Mouse (Mus musculus): ENCODE measurements at regions not wholly inside any gene's neighbourhood (a gene's known extent, or its start where the extent isn't known, plus 50 kb on each side); places are given as distances from the start of the nearest gene placed in this dataset.
A peak's percentile ranks its signal among the peaks of the same experiment; 100 is the strongest.

GRCm38 (mm10) chr13:51975330-51975729 is 128.9 kb downstream of the Gadd45g start:
- Histone ChIP-seq H3K4me2 (ENCODE audit: low read depth, low read length) (peak overlapping the region; percentile 18), H3K27ac (ENCODE audit: low read length) (peak overlapping the region; percentile 95), H3K36me3 (ENCODE audit: control insufficient read depth, insufficient read depth, low read length) (no peaks in the 10 kb centered on the region), H3K9ac (ENCODE audit: low read length) (peak overlapping the region; percentile 58), H3K27me3 (ENCODE audit: control insufficient read depth, insufficient read depth, low read depth, low read length) (no peaks in the 10 kb centered on the region), H3K9me3 (ENCODE audit: control insufficient read depth, low read length) (0 out of 2 replicates have a peak, but pooled peaks cover 2% of the 10 kb centered on the region), H3K4me3 (ENCODE audit: low read length) (no peak overlapping the region), H3K4me1 (replicated peaks; ENCODE audit: control insufficient read depth, insufficient read depth, low read length) (peaks cover 46% of the 10 kb centered on the region)
- ATAC-seq (ENCODE audit: low read depth): 0 out of 2 replicates have a peak, but pooled peaks have one; percentile 0
- 53% methylated on average over 10 of the region's 10 CpGs for whole genome bisulfite sequencing

- no peaks in the 10 kb centered on the region for H3K36me3 ChIP-seq (ENCODE audit: control insufficient read depth, insufficient read depth, low read length)
- 25% methylated on average over 7 of the region's 7 CpGs for WGBS
- peak overlapping the region; percentile 58 for H3K9ac ChIP-seq (ENCODE audit: low read length)
- H3K4me2 ChIP-seq (ENCODE audit: low read depth, low read length): peak overlapping the region; percentile 18
- peak overlapping the region; percentile 95 for H3K27ac ChIP-seq (ENCODE audit: low read length)
- peaks cover 46% of the 10 kb centered on the region for H3K4me1 ChIP-seq (replicated peaks; ENCODE audit: control insufficient read depth, insufficient read depth, low read length)
- 0 out of 2 replicates have a peak, but pooled peaks cover 2% of the 10 kb centered on the region for H3K9me3 ChIP-seq (ENCODE audit: control insufficient read depth, low read length)
- ATAC-seq (ENCODE audit: low read depth): peak; percentile 89
- no peak overlapping the region for H3K4me3 ChIP-seq (ENCODE audit: low read length)
- H3K27me3 ChIP-seq (ENCODE audit: control insufficient read depth, insufficient read depth, low read depth, low read length): no peaks in the 10 kb centered on the region
These were observed 129.5 kb downstream of the Gadd45g start for GRCm38 (mm10) chr13:51975801-51976601.

GRCm38 (mm10) chr13:51976620-51977214 is 130.2 kb downstream of the Gadd45g start:
- H3K9me3 ChIP-seq (ENCODE audit: control insufficient read depth, low read length): 0 out of 2 replicates have a peak, but pooled peaks cover 2% of the 10 kb centered on the region
- peaks cover 46% of the 10 kb centered on the region for H3K4me1 ChIP-seq (replicated peaks; ENCODE audit: control insufficient read depth, insufficient read depth, low read length)
- H3K27ac ChIP-seq (ENCODE audit: low read length): peak overlapping the region; percentile 95
- 41% methylated on average over 6 of the region's 6 CpGs for whole genome bisulfite sequencing
- ATAC-seq (ENCODE audit: low read depth): 0 out of 2 replicates have a peak, but pooled peaks have one; percentile 11
- H3K27me3 ChIP-seq (ENCODE audit: control insufficient read depth, insufficient read depth, low read depth, low read length): no peaks in the 10 kb centered on the region
- no peaks in the 10 kb centered on the region for H3K36me3 ChIP-seq (ENCODE audit: control insufficient read depth, insufficient read depth, low read length)
- H3K4me3 ChIP-seq (ENCODE audit: low read length): no peak overlapping the region
- peak overlapping the region; percentile 6; the same call in 1 of the 2 replicates for H3K4me2 ChIP-seq (ENCODE audit: low read depth, low read length)
- peak overlapping the region; percentile 50 for H3K9ac ChIP-seq (ENCODE audit: low read length)

- WGBS: 64% methylated on average over 5 of the region's 5 CpGs
- Histone ChIP-seq H3K9ac (ENCODE audit: low read length) (no peak overlapping the region), H3K27ac (ENCODE audit: low read length) (no peak overlapping the region), H3K36me3 (ENCODE audit: control insufficient read depth, insufficient read depth, low read length) (no peaks in the 10 kb centered on the region), H3K4me2 (ENCODE audit: low read depth, low read length) (no peak overlapping the region), H3K27me3 (ENCODE audit: control insufficient read depth, insufficient read depth, low read depth, low read length) (no peaks in the 10 kb centered on the region), H3K4me1 (replicated peaks; ENCODE audit: control insufficient read depth, insufficient read depth, low read length) (peaks cover 25% of the 10 kb centered on the region), H3K4me3 (ENCODE audit: low read length) (no peak overlapping the region), H3K9me3 (ENCODE audit: control insufficient read depth, low read length) (0 out of 2 replicates have a peak, but pooled peaks cover 2% of the 10 kb centered on the region)
- no peak for ATAC-seq (ENCODE audit: low read depth)
These were observed 133.0 kb downstream of the Gadd45g start for GRCm38 (mm10) chr13:51979301-51979977.

- H3K4me2 ChIP-seq (ENCODE audit: low read depth, low read length): no peak overlapping the region
- no peak overlapping the region for H3K9ac ChIP-seq (ENCODE audit: low read length)
- 0 out of 2 replicates have a peak, but pooled peaks cover 2% of the 10 kb centered on the region for H3K9me3 ChIP-seq (ENCODE audit: control insufficient read depth, low read length)
- H3K27me3 ChIP-seq (ENCODE audit: control insufficient read depth, insufficient read depth, low read depth, low read length): no peaks in the 10 kb centered on the region
- no peaks in the 10 kb centered on the region for H3K36me3 ChIP-seq (ENCODE audit: control insufficient read depth, insufficient read depth, low read length)
- no peak overlapping the region for H3K27ac ChIP-seq (ENCODE audit: low read length)
- H3K4me1 ChIP-seq (replicated peaks; ENCODE audit: control insufficient read depth, insufficient read depth, low read length): peaks cover 17% of the 10 kb centered on the region
- ATAC-seq (ENCODE audit: low read depth): no peak
- 43% methylated on average over 1 of the region's 1 CpGs for WGBS
- no peak overlapping the region for H3K4me3 ChIP-seq (ENCODE audit: low read length)
These were observed 133.9 kb downstream of the Gadd45g start for GRCm38 (mm10) chr13:51980344-51980743.

GRCm38 (mm10) chr13:51983002-51983401 is 136.5 kb downstream of the Gadd45g start:
- Histone ChIP-seq H3K27me3 (ENCODE audit: control insufficient read depth, insufficient read depth, low read depth, low read length) (no peaks in the 10 kb centered on the region), H3K4me1 (replicated peaks; ENCODE audit: control insufficient read depth, insufficient read depth, low read length) (no peaks in the 10 kb centered on the region), H3K27ac (ENCODE audit: low read length) (no peak overlapping the region), H3K4me3 (ENCODE audit: low read length) (no peak overlapping the region), H3K4me2 (ENCODE audit: low read depth, low read length) (no peak overlapping the region), H3K9ac (ENCODE audit: low read length) (no peak overlapping the region), H3K36me3 (ENCODE audit: control insufficient read depth, insufficient read depth, low read length) (no peaks in the 10 kb centered on the region), H3K9me3 (ENCODE audit: control insufficient read depth, low read length) (no peaks in the 10 kb centered on the region)
- WGBS: 63% methylated on average over 8 of the region's 8 CpGs
- ATAC-seq (ENCODE audit: low read depth): no peak

GRCm38 (mm10) chr13:51983575-51983974 is 137.1 kb downstream of the Gadd45g start:
- no peak for ATAC-seq (ENCODE audit: low read depth)
- Histone ChIP-seq H3K27me3 (ENCODE audit: control insufficient read depth, insufficient read depth, low read depth, low read length) (no peaks in the 10 kb centered on the region), H3K4me2 (ENCODE audit: low read depth, low read length) (no peak overlapping the region), H3K9me3 (ENCODE audit: control insufficient read depth, low read length) (no peaks in the 10 kb centered on the region), H3K27ac (ENCODE audit: low read length) (no peak overlapping the region), H3K4me3 (ENCODE audit: low read length) (no peak overlapping the region), H3K4me1 (replicated peaks; ENCODE audit: control insufficient read depth, insufficient read depth, low read length) (no peaks in the 10 kb centered on the region), H3K9ac (ENCODE audit: low read length) (no peak overlapping the region), H3K36me3 (ENCODE audit: control insufficient read depth, insufficient read depth, low read length) (no peaks in the 10 kb centered on the region)
- WGBS: 81% methylated on average over 5 of the region's 5 CpGs

GRCm38 (mm10) chr13:51991339-51991738 is 144.9 kb downstream of the Gadd45g start:
- no peak overlapping the region for H3K4me3 ChIP-seq (ENCODE audit: low read length)
- H3K27ac ChIP-seq (ENCODE audit: low read length): no peak overlapping the region
- ATAC-seq (ENCODE audit: low read depth): no peak
- no peak overlapping the region for H3K4me2 ChIP-seq (ENCODE audit: low read depth, low read length)
- H3K36me3 ChIP-seq (ENCODE audit: control insufficient read depth, insufficient read depth, low read length): no peaks in the 10 kb centered on the region
- WGBS: 66% methylated on average over 4 of the region's 4 CpGs
- H3K4me1 ChIP-seq (replicated peaks; ENCODE audit: control insufficient read depth, insufficient read depth, low read length): peaks cover 3% of the 10 kb centered on the region; the same call in 1 of the 2 replicates
- H3K9ac ChIP-seq (ENCODE audit: low read length): no peak overlapping the region
- 0 out of 2 replicates have a peak, but pooled peaks cover 2% of the 10 kb centered on the region for H3K9me3 ChIP-seq (ENCODE audit: control insufficient read depth, low read length)
- no peaks in the 10 kb centered on the region for H3K27me3 ChIP-seq (ENCODE audit: control insufficient read depth, insufficient read depth, low read depth, low read length)

GRCm38 (mm10) chr13:51992878-51993277 is 146.4 kb downstream of the Gadd45g start:
- H3K9ac ChIP-seq (ENCODE audit: low read length): no peak overlapping the region
- 28% methylated on average over 6 of the region's 6 CpGs for WGBS
- no peak for ATAC-seq (ENCODE audit: low read depth)
- H3K4me3 ChIP-seq (ENCODE audit: low read length): no peak overlapping the region
- H3K27ac ChIP-seq (ENCODE audit: low read length): no peak overlapping the region
- no peak overlapping the region for H3K4me2 ChIP-seq (ENCODE audit: low read depth, low read length)
- H3K36me3 ChIP-seq (ENCODE audit: control insufficient read depth, insufficient read depth, low read length): no peaks in the 10 kb centered on the region
- peaks cover 3% of the 10 kb centered on the region; the same call in 1 of the 2 replicates for H3K4me1 ChIP-seq (replicated peaks; ENCODE audit: control insufficient read depth, insufficient read depth, low read length)
- H3K9me3 ChIP-seq (ENCODE audit: control insufficient read depth, low read length): 0 out of 2 replicates have a peak, but pooled peaks cover 2% of the 10 kb centered on the region
- no peaks in the 10 kb centered on the region for H3K27me3 ChIP-seq (ENCODE audit: control insufficient read depth, insufficient read depth, low read depth, low read length)
